Mouse (Mus musculus) layer of hippocampus, adult 9-11 months (tissue): ENCODE results near the gene Mtmr4.

Experiments
- DNase-seq: peaks from one replicate; pipeline ENCODE4 v3.0.0; 2022

Gene Mtmr4

DNA sequence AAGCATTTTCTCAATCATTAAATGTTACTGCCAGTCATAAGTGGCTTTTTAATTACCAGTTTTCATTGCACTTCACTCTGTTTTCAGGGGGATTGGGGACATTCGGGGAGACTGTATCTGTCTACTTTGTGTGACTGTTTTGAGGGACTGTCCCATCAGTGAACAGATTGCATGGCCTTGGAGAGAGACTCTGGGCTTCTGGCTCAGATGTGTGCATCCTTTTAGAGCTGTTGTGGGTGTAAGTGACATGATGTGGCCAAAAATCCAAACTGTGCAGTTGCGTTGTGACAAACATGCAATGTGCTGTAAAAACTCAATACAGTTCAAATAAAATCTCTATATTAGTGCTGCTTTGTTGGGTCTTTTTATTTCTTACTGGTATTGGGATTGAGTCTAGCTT is 24.0 kb downstream of the Mtmr4 start:
- no peak for DNase-seq

DNA sequence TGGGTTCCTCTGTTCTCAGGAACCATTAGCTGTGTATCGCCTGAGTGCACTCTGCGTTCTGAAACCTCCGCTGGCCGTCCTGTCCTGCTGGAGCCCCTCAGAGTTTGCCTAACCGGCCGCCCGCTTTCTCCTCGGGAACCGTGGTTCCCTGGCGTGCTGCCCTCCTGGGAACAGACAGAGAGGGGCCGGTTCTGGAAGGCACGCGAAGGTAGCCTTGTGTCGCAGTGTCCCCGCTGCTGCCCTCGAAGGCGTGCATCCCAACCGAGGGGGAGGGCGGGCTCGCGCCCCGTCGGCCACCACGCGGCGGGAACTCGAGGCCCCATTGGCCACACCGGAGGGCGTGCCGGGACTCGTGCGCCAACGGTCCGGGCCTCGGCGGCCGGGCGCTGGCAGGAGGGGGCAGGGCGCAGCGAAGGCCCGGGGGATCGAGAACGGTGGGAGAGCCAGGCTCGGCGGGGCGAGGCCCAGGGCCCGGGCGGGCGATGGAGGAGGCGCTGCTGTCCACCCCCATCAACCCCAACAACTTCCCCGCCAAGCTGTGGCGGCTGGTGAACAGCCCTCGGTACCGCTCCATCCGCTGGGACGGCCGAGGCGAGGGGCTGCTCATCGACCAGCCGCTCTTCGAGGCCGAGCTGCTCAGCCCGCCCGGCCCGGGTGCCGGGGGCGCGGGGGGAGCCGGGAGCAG is 25.0 kb downstream of the Mtmr4 start, which contains the start of gene Hsf5:
Gene Hsf5 (plus strand): TSS at position 375 of the 685 bp plus-strand sequence.
- DNase-seq: no peak

DNA sequence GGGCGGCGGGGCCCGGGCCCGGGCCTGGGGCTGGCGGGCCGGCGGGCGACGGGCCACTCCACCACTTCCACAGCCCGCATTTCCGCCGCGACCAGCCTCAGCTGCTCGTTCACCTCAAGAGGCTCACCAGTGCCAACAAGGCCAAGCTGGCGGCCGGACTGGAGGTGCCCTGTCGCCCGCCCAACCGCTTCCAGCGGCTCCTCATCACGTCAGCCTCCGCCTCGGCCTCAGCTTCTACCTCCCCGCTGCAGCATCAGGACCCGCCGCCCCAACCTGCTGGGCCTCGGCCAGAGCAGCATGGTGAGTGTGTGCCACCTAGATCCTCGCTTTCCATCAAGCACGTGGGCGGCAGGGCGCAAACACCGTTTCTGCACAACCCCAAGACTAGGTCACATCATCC is 25.6 kb downstream of the Mtmr4 start:
- DNase-seq: no peak

DNA sequence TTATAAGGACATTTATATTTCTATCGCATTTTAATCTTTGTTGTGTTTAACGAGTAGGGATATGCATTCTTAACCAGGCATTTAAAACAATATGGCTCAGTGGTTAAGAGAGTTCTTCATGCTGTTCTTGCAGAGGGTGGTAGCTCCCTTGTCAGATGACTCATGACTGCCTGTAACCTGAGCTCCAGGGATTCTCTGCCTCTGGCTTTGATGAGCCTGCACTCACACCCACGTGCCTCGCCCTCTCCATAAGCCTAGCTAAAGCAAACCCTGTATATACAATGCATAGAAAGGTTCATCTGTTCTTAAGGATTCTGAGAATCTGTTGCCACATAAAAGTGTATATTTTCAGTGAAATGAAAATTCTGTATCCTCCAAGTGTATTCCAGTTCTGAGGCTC is 31.2 kb downstream of the Mtmr4 start:
- DNase-seq: no peak

DNA sequence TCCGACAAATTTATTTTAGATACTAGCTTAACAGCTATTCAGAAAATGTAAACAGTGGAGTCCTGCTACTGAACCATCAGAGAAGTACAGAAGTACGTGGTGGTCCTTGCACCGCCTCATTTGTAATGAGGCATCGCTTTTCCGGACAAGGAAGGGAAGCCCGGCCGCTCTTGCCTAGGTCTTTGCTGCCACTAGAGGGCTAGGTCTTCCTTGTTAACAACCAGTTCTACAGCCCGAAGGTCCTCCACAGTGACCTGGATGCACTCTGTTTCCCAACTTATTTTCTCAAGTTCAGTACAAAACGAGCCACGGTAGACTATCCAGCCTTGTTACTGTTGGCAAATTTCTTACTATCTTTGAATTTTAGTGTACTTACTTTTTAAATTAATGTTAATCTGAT is 37.9 kb downstream of the Mtmr4 start:
- no peak for DNase-seq

DNA sequence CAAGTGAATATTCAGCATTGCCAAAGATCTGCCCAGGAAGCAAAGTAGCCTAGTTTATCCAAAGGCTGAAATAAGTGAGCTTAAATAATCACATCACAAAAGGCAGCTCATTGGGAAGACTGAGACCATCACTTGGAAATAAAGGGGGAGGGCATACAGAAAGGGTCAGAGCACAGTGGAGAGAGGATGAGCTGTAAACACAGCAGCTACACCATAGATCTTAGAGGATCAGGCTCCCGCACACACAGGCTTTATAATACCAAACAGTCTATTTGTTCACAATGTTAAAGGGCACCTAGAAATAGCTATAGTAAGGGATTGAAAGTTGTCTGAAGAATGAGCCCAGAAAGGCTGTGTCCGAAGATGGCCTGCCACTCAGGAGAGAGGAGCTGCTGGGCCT is 46.8 kb downstream of the Mtmr4 start:
- DNase-seq: no peak

DNA sequence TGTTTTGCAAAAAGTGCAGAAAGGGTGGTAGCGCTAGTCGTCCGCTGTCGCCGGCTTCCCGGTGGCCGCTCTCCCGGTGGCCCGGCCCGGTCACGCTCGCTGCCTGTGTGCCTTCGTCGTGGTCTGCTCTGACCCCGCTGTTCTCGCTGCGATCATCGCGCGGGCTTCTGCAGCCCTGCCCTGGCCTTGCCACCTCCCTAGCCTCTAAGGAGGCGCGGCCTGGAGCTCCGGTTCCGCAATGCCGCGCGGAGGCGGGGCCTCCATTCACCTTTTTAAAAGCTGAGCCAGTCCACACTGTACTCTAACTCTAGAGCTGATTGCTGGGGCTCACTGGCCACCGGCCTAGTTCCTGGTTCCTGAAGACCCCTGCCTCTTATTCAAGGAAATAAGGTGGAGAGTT is 47.2 kb downstream of the Mtmr4 start:
- no peak for DNase-seq

DNA sequence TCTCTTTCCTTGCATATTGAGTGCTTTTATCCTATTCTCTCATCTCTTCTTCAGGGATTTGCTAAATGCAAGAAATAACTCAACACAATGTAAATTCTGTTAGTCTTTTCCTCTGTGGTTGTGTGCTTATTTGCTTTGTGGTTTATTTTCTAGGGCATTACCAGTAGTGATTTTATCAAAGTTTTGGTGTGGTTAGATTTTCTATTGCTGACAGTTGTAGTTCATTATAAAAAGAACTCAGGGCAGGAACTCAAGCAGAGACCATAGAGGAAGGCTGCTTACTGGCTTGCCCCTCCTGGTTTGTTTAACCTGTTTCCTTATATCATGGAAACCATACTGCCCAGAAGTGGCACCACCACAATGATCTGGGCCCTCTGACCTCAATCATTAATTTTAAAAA is 50.9 kb downstream of the Mtmr4 start:
- no peak for DNase-seq

DNA sequence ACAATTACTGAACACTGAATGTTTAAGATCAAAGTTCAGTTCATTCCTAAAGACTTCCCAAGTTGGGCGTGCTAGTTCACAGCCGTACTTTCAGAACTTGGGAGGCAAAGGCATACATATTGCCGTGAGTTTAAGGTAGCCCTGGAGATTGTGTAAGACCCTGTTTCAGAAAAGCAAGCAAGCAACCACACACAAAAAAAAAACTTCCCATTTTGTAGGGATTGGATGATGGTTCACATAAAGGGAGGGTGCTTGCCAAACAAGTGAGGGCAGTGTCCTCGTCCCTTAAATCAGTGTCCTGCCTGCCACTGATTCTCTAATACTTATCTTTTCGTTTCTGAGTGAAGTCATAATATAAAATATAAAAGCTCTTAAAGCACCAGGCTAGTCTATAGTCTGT is 62.7 kb downstream of the Mtmr4 start:
- DNase-seq: no peak

DNA sequence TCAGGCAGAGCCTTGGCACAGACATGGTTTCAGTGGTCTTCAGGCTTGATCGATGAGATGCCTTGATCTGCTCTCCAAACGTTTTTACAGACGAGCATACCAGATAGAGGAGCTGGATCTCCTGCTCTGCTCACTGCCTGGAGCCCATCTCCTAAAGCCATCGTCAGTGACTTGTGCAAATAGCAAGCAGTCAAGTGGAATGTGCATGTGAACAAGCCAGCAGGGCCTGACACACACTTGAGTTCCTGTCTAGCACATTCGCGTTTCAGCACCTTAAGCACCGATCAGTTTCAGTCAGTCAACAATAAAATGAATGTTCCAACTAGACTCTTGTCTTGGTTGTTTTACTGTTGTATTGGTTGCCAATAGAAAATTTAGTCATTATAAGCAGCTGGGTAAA is 67.3 kb downstream of the Mtmr4 start:
- DNase-seq: no peak

DNA sequence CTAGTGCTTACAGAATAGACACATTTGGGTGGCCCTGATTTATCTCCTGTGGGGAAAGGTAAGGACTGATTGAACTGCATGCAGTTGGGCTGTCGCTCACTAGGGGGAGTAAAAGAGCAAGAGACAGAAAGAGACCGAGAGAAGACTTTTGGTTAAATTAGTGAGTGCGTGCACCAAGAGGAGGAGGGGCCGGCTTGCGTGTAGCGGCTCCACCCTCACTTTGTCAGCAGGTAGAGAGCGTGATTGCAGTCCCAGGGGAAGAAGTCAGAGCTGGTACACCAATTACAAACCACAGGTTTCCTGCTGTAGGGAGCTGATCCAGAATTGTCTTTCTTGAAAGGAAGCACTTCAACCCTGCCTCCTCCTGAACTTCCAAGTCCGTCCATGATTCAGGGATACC is 70.4 kb downstream of the Mtmr4 start, which contains the start of gene Rnf43:
Gene Rnf43 (plus strand): TSS at position 316 of the 400 bp plus-strand sequence.
- DNase-seq: peak; percentile 81

DNA sequence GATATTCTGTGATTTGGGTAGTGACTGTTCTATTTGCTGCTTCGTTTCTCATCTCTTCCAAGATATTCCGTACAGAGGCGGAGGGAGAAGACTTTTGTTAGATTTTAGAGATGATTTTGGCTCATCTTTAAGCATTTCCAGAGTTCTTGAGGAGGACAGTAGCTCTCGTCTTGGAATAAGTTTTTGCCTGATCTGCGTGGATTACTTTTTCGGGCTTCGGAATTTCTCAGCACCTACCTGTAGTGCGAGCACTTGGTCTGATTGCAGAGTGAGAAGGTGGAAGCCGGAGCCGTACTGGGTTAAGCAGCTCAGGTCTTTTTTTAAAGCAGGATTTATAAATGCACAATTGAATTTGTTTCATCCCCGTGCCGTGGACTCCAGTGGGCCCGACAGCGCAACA is 70.9 kb downstream of the Mtmr4 start:
- no peak for DNase-seq

DNA sequence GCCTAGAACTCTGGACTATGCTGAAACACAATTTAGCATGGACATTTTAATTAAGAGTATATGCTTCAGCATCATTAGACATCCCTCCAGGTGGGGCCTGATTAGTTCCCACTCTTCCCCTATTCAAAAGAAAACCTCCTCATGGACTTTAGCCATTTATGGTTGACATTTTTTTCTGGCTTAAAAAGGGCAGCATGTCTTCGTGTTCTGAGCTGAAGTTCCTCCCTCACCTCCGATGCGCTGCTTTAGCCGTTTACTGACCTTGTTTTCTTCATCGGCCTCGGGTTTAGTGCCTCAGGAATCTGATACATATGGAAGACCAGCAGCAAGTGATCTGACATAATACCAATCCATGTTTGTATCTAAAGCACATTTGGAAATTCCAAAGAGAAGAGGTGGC is 72.0 kb downstream of the Mtmr4 start:
- no peak for DNase-seq

DNA sequence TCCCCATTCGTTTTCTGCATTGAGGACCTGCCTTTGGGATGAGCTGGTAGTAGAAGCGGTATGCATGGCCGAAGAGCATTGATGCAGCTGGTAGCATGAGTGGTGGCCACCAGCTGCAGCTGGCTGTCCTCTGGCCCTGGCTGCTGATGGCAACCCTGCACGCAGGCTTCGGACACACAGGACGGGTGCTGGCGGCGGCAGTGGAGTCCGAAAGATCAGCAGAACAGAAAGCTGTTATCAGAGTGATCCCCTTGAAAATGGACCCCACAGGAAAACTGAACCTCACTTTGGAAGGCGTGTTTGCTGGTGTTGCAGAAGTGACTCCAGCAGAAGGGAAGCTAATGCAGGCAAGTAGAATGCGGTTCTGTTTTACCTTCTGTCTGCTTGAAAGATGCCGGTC is 72.6 kb downstream of the Mtmr4 start:
- peak; percentile 10 for DNase-seq

DNA sequence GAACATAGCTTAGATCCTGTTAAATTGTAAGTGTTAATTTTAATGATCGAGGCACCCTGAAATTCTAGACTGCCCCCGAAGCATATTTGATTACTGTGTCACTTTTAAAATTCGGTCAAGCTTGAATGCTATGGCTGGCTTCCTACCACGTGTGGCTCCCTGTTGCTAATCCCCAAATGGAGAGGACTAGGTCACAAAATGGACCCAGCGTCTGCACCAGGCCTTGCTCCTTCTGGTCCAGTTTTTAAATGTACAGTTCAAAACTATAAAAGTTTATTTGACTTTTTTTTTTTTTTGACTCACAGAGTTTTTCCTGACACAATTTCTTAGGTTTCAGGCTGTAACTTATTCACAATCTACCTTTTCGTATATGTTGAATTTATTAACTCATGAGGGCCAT is 73.3 kb downstream of the Mtmr4 start:
- no peak for DNase-seq

DNA sequence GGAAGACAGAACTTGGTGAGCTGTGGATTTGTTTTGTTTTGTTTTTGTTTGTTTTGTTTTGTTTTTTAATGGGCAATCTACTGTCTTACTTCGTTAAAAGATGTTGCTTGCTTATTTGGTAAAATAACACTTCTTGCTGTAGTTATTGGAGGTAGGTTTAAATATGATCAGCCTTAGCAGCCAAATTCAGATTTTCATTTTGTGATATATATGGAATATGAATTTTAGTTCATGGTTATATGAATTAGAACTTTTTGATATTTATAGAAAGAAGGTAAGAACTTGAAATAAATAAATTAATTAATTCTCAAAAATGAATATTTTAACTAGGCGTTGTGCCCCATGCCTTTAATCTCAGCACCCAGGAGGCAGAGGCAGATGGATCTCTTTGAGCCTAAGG is 73.7 kb downstream of the Mtmr4 start:
- DNase-seq: no peak
